Mouse (Mus musculus): Measurements from ENCODE around the gene Mrpl48.

Mrpl48 gene

GRCm38 (mm10) chr7:100534216-100534615, 73.9 kb downstream of the Mrpl48 start:
- no peak for DNase-seq (ENCODE audit: low read depth, low spot score)

- no peak for DNase-seq (ENCODE audit: low read depth, low spot score)
These were observed 74.6 kb downstream of the Mrpl48 start for GRCm38 (mm10) chr7:100533503-100533902.

GRCm38 (mm10) chr7:100530766-100531165, 77.3 kb downstream of the Mrpl48 start:
- DNase-seq (ENCODE audit: low read depth, low spot score): no peak

GRCm38 (mm10) chr7:100524669-100525068, 83.4 kb downstream of the Mrpl48 start:
- no peak for DNase-seq (ENCODE audit: low read depth, low spot score)

GRCm38 (mm10) chr7:100522222-100522621, 85.9 kb downstream of the Mrpl48 start:
- DNase-seq (ENCODE audit: low read depth, low spot score): no peak

- DNase-seq (ENCODE audit: low read depth, low spot score): peak; percentile 75
These were observed 87.3 kb downstream of the Mrpl48 start for GRCm38 (mm10) chr7:100520663-100521285.

GRCm38 (mm10) chr7:100520204-100520603, 87.9 kb downstream of the Mrpl48 start:
- DNase-seq (ENCODE audit: low read depth, low spot score): no peak

GRCm38 (mm10) chr7:100514573-100514972, 93.5 kb downstream of the Mrpl48 start, which contains the start of gene Dnajb13:
Gene Dnajb13 (minus strand): TSS chr7:100514960.
- no peak for DNase-seq (ENCODE audit: low read depth, low spot score)

GRCm38 (mm10) chr7:100511602-100512001, 96.5 kb downstream of the Mrpl48 start:
- no peak for DNase-seq (ENCODE audit: low read depth, low spot score)

GRCm38 (mm10) chr7:100508670-100509069, 99.4 kb downstream of the Mrpl48 start:
- DNase-seq (ENCODE audit: low read depth, low spot score): no peak

- DNase-seq (ENCODE audit: low read depth, low spot score): no peak
These were observed 101.6 kb downstream of the Mrpl48 start for GRCm38 (mm10) chr7:100506494-100506893.

- DNase-seq (ENCODE audit: low read depth, low spot score): no peak
These were observed 103.2 kb downstream of the Mrpl48 start for GRCm38 (mm10) chr7:100504740-100505487.

GRCm38 (mm10) chr7:100503076-100503475, 105.0 kb downstream of the Mrpl48 start:
- no peak for DNase-seq (ENCODE audit: low read depth, low spot score)

- no peak for DNase-seq (ENCODE audit: low read depth, low spot score)
These were observed 105.7 kb downstream of the Mrpl48 start for GRCm38 (mm10) chr7:100502374-100502922.

GRCm38 (mm10) chr7:100501844-100502373, 106.2 kb downstream of the Mrpl48 start:
- no peak for DNase-seq (ENCODE audit: low read depth, low spot score)

GRCm38 (mm10) chr7:100501027-100501843, 106.9 kb downstream of the Mrpl48 start:
- DNase-seq (ENCODE audit: low read depth, low spot score): no peak

GRCm38 (mm10) chr7:100500276-100500977, 107.7 kb downstream of the Mrpl48 start:
- DNase-seq (ENCODE audit: low read depth, low spot score): no peak

- no peak for DNase-seq (ENCODE audit: low read depth, low spot score)
These were observed 108.6 kb downstream of the Mrpl48 start for GRCm38 (mm10) chr7:100499465-100499864.

GRCm38 (mm10) chr7:100497982-100498381, 110.1 kb downstream of the Mrpl48 start:
- no peak for DNase-seq (ENCODE audit: low read depth, low spot score)

- DNase-seq (ENCODE audit: low read depth, low spot score): no peak
These were observed 110.7 kb downstream of the Mrpl48 start for GRCm38 (mm10) chr7:100497402-100497801.

GRCm38 (mm10) chr7:100496791-100497190, 111.3 kb downstream of the Mrpl48 start:
- no peak for DNase-seq (ENCODE audit: low read depth, low spot score)
